Mouse (Mus musculus): ENCODE measurements around the gene Prkcg. TPM values are rescaled to one million over a fixed set of nuclear protein-coding genes. Genes with fewer than 3 reads are reported as not detected.
"Not testable (repeated sequence)": the region's sequence is repeated elsewhere in the genome, so short reads cannot be mapped to it uniquely, and the experiment has no call there.

Prkcg gene
- polyA plus RNA-seq, 1 experiment from 2014 or later, result 0.57 TPM

DNA sequence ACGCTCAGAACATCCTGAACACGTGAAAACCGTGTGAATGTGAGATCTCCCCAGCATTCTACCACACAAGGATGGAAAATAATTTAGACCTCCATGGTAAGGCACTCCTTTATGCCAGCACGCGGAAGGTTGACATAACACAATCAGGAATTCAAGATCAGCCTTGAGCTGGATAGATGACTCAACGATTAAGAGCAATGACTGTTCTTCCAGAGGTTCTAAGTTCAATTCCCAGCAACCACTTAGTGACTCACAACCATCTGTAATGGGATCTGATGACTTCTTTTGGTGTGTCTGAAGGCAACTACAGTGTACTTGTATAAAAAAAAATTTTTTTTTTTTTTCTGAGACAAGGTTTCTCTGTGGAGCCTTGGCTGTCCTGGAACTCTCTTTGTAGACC is 23.7 kb upstream of the Prkcg start:
- ATAC-seq, result no peak
- no peaks in the 10 kb centered on the region for H3K9me3 ChIP-seq (ENCODE audit: control insufficient read depth)
- WGBS, result 52% methylated on average over 6 of the region's 6 CpGs
- H3K9ac ChIP-seq (ENCODE audit: low read depth, low read length), result no peak overlapping the region
- H3K4me1 ChIP-seq (replicated peaks; ENCODE audit: control insufficient read depth, insufficient read depth, low read length), result no peaks in the 10 kb centered on the region
- no peaks in the 10 kb centered on the region for H3K36me3 ChIP-seq (ENCODE audit: control insufficient read depth, insufficient read depth)
- H3K4me3 ChIP-seq (ENCODE audit: low read depth, low read length), result no peak overlapping the region
- H3K27ac ChIP-seq (ENCODE audit: low read depth, low read length), result no peak overlapping the region
- TF ChIP-seq CTCF (IDR thresholded peaks at IDR 0.05; ENCODE audit: low read depth), result no peak
- peak overlapping the region; percentile 30; the same call in 1 of the 2 replicates for H3K4me2 ChIP-seq (replicated peaks; ENCODE audit: low read depth)
- no peaks in the 10 kb centered on the region for H3K27me3 ChIP-seq (replicated peaks; ENCODE audit: control insufficient read depth, insufficient read depth, low read length)

DNA sequence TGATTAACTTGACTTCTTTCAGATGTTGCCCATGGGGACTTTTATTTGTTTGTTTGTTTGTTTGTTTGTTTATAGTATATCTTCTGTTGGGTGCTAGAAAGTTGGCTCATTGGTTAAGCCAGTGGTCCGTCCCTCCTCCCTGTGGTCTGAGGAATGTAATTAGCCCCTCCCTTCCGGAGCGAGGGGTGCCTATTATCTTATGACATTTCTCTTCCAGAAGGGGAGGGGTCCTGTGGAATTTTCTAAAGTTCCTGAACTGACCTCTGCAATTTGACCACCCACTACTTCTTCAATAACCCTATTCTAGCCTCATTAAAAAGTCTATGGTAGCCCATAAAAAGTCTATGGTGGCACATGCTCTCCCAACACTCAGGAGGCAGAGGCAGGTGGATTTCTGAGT is 21.7 kb upstream of the Prkcg start:
- Histone ChIP-seq H3K4me1 (replicated peaks; ENCODE audit: control insufficient read depth, insufficient read depth, low read length) (no peaks in the 10 kb centered on the region), H3K27me3 (replicated peaks; ENCODE audit: control insufficient read depth, insufficient read depth, low read length) (no peaks in the 10 kb centered on the region), H3K9me3 (ENCODE audit: control insufficient read depth) (no peaks in the 10 kb centered on the region), H3K9ac (ENCODE audit: low read depth, low read length) (no peak overlapping the region), H3K4me2 (replicated peaks; ENCODE audit: low read depth) (no peak overlapping the region), H3K27ac (ENCODE audit: low read depth, low read length) (no peak overlapping the region), H3K4me3 (ENCODE audit: low read depth, low read length) (no peak overlapping the region), H3K36me3 (ENCODE audit: control insufficient read depth, insufficient read depth) (no peaks in the 10 kb centered on the region)
- no peak for ATAC-seq
- no peak for TF ChIP-seq CTCF (IDR thresholded peaks at IDR 0.05; ENCODE audit: low read depth)
- 73% methylated on average over 3 of the region's 3 CpGs for WGBS

DNA sequence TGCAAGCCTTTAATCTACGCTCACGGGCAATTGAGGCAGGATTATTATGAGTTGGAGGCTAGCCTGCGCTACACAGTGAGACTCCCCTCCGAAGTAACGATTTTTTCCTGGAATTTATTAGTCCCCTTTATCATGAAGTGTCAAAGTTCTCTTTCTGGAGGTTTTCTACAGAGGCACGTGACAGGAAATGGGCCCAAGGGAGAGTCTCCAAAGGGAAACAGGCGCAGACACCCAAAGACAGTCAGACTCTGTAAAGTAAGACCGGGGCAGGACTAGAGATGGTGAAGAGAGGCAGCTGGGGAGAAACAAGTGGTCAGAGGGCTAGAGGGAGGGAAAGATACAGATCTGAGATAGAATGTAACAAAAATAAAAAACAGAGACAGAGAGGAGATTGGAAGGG is 21.1 kb upstream of the Prkcg start:
- TF ChIP-seq CTCF (IDR thresholded peaks at IDR 0.05; ENCODE audit: low read depth), result no peak
- no peaks in the 10 kb centered on the region for H3K36me3 ChIP-seq (ENCODE audit: control insufficient read depth, insufficient read depth)
- no peaks in the 10 kb centered on the region for H3K27me3 ChIP-seq (replicated peaks; ENCODE audit: control insufficient read depth, insufficient read depth, low read length)
- no peaks in the 10 kb centered on the region for H3K4me1 ChIP-seq (replicated peaks; ENCODE audit: control insufficient read depth, insufficient read depth, low read length)
- 33% methylated on average over 8 of the region's 8 CpGs for WGBS
- ATAC-seq, result peak; percentile 78
- H3K4me3 ChIP-seq (ENCODE audit: low read depth, low read length), result no peak overlapping the region
- no peaks in the 10 kb centered on the region for H3K9me3 ChIP-seq (ENCODE audit: control insufficient read depth)
- H3K9ac ChIP-seq (ENCODE audit: low read depth, low read length), result no peak overlapping the region
- no peak overlapping the region for H3K4me2 ChIP-seq (replicated peaks; ENCODE audit: low read depth)
- H3K27ac ChIP-seq (ENCODE audit: low read depth, low read length), result no peak overlapping the region

DNA sequence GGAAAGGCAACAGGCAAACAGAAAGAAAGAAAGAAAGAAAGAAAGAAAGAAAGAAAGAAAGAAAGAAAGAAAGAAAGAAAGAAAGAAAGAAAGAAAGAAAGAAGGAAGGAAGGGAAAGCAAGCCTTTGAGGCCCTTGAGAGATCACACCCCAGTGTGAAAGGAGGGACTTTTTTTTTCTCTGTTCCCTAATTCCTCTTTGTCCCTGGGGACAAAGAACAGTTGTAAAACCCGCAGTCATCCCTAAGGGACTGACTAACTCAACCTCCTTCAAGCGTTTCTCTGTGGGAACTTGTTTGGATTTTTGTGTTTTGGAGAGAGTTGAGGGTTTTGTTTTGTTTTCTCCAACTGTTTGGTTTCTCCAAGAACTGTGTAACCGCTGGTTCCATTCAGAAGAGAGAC is 20.7 kb upstream of the Prkcg start:
- no peak overlapping the region for H3K9ac ChIP-seq (ENCODE audit: low read depth, low read length)
- TF ChIP-seq CTCF (IDR thresholded peaks at IDR 0.05; ENCODE audit: low read depth), result no peak
- no peaks in the 10 kb centered on the region for H3K27me3 ChIP-seq (replicated peaks; ENCODE audit: control insufficient read depth, insufficient read depth, low read length)
- WGBS, result 12% methylated on average over 3 of the region's 3 CpGs
- H3K36me3 ChIP-seq (ENCODE audit: control insufficient read depth, insufficient read depth), result no peaks in the 10 kb centered on the region
- no peaks in the 10 kb centered on the region for H3K9me3 ChIP-seq (ENCODE audit: control insufficient read depth)
- no peak overlapping the region for H3K4me3 ChIP-seq (ENCODE audit: low read depth, low read length)
- no peak overlapping the region for H3K27ac ChIP-seq (ENCODE audit: low read depth, low read length)
- no peak overlapping the region for H3K4me2 ChIP-seq (replicated peaks; ENCODE audit: low read depth)
- H3K4me1 ChIP-seq (replicated peaks; ENCODE audit: control insufficient read depth, insufficient read depth, low read length), result no peaks in the 10 kb centered on the region
- ATAC-seq, result 0 out of 2 replicates have a peak, but pooled peaks have one; percentile 64

DNA sequence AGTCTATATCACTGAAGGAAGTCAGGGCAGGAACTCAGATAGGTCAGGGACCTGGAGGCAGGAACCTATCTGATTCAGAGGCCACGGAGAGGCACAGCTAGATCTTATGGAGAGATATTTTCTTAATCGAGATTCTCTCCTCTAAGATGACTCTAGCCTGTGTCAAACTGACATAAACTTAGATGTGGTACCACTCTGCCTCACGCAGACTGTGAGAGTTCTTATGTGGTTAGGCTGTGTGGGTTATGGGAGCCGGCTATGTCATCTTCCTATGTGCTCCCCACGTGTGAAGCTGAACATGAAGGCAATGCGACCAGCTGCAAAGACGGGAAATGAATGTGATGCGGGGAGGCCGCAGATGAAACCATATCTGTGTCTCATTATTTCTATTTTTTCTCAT is 16.8 kb upstream of the Prkcg start:
- ATAC-seq, result no peak
- WGBS, result 86% methylated on average over 9 of the region's 9 CpGs

DNA sequence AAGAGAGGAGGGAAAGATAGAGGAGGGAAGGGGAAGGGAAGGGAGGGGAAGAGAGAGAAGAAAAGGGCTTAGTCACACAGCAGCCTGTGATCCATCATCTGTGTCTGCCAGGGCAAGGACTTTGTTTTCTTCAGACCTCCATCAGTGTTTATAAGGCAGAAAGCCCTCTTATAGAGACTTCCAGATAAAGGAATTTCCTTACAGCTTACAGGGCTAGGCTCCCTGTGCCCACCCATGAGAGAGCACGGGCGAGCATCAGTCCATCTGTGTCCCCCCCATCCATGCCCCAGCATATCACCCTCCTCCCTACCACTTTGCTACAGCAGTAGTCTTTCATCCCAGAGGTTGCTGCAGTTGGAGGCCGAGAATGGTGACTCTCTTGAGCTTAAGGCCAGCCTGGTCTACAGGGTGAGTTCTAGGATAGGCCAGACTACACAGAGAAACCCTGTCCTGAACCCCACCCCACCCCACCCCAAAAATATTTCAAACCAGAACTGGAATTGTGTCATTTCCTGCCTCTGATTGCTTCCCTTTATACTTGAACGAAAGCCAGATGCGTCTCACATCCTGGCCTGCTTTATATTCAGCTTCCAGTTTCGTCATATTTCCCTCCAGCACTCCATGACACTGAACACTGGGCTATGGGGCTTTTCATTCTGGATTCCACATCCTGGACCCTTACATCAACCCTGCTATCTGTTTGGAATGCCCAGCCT is 13.4 kb upstream of the Prkcg start:
- Histone ChIP-seq H3K9me3 (ENCODE audit: control insufficient read depth) (no peaks in the 10 kb centered on the region), H3K27me3 (replicated peaks; ENCODE audit: control insufficient read depth, insufficient read depth, low read length) (no peaks in the 10 kb centered on the region), H3K4me2 (replicated peaks; ENCODE audit: low read depth) (no peak overlapping the region), H3K27ac (ENCODE audit: low read depth, low read length) (peak overlapping the region; percentile 46), H3K4me1 (replicated peaks; ENCODE audit: control insufficient read depth, insufficient read depth, low read length) (no peaks in the 10 kb centered on the region), H3K36me3 (ENCODE audit: control insufficient read depth, insufficient read depth) (no peaks in the 10 kb centered on the region), H3K4me3 (ENCODE audit: low read depth, low read length) (no peak overlapping the region), H3K9ac (ENCODE audit: low read depth, low read length) (no peak overlapping the region)
- 0 out of 2 replicates have a peak, but pooled peaks have one; percentile 16 for ATAC-seq
- TF ChIP-seq CTCF (IDR thresholded peaks at IDR 0.05; ENCODE audit: low read depth), result no peak
- WGBS, result 54% methylated on average over 6 of the region's 6 CpGs

More for the DNA sequence above, 16.8 kb upstream of the Prkcg start:
- H3K9me3 ChIP-seq (ENCODE audit: control insufficient read depth), result no peaks in the 10 kb centered on the region
- no peak overlapping the region for H3K4me2 ChIP-seq (replicated peaks; ENCODE audit: low read depth)
- no peaks in the 10 kb centered on the region for H3K4me1 ChIP-seq (replicated peaks; ENCODE audit: control insufficient read depth, insufficient read depth, low read length)
- H3K4me3 ChIP-seq (ENCODE audit: low read depth, low read length), result no peak overlapping the region
- TF ChIP-seq CTCF (IDR thresholded peaks at IDR 0.05; ENCODE audit: low read depth), result no peak
- H3K9ac ChIP-seq (ENCODE audit: low read depth, low read length), result no peak overlapping the region
- no peak overlapping the region for H3K27ac ChIP-seq (ENCODE audit: low read depth, low read length)
- no peaks in the 10 kb centered on the region for H3K27me3 ChIP-seq (replicated peaks; ENCODE audit: control insufficient read depth, insufficient read depth, low read length)
- H3K36me3 ChIP-seq (ENCODE audit: control insufficient read depth, insufficient read depth), result no peaks in the 10 kb centered on the region

DNA sequence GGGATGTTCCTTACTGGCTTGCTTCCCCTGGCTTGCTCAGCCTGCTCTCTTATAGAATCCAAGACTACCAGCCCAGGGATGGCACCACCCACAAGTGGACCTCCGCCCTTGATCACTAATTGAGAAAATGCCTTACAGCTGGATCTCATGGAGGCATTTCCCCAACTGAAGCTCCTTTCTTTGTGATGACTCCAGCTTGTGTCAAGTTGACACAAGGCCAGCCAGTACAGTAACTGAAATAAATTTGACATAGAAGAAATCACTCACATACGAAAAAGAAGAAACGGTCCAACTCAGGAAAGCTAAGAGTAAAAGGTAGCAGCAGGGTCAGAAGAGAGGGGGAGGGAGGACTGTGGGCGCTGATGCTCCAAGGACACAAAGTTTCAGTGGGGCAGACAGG is 12.2 kb upstream of the Prkcg start:
- H3K9me3 ChIP-seq (ENCODE audit: control insufficient read depth); H3K4me3 ChIP-seq (ENCODE audit: low read depth, low read length); H3K36me3 ChIP-seq (ENCODE audit: control insufficient read depth, insufficient read depth); H3K27ac ChIP-seq (ENCODE audit: low read depth, low read length); H3K9ac ChIP-seq (ENCODE audit: low read depth, low read length); ATAC-seq; H3K4me1 ChIP-seq (replicated peaks; ENCODE audit: control insufficient read depth, insufficient read depth, low read length); H3K4me2 ChIP-seq (replicated peaks; ENCODE audit: low read depth); H3K27me3 ChIP-seq (replicated peaks; ENCODE audit: control insufficient read depth, insufficient read depth, low read length): not testable (repeated sequence)
- 65% methylated on average over 4 of the region's 4 CpGs for WGBS

Data from intestine, postnatal 0 days (tissue).